Mouse (Mus musculus) cerebellum, adult 9-10 months (tissue): ENCODE results near the gene Rxra.
A peak's percentile ranks its signal among the peaks of the same experiment; 100 is the strongest.

Experiments
- DNase-seq: peaks from one replicate; pipeline ENCODE4 v3.0.0; 2022

Gene Rxra

DNA sequence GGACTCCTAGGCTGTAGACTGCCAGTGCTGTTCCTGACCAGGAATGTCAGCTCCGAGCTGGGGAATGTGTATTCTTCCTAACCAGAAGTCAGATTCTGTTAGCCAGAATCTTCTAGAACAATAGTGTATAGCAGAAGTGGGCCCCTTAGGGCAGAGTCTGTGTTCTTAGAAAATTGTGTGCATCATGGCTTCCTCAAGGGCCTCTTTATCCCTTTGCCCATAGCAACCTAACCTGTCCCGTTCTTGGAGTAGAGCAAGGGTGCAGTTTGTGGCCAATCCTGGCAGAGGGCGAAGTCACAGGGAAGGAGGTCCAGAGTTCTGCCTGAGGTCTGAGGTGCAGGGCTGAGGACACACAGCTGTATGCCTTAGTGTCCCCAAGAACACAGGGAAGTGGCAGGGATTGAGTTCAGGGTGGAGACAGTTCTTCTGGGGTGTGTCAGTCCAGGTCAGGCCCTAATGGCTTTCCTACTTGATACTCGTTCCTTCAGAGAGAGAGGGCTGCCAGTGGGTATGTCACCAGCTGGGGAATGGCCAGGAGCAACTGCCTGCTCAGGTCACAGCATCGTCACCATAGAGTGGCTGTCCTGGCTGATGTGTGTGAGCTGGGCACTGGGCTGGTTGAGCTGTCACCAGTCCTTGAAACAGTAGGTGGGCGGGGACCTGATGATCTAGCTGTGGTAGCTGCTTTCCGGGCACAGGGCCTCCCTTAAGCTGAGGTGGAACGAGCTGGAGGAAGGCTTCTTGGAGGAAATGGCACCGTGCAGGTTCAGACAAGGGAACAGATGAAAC lies 27.8 kb downstream of the Rxra start:
- DNase-seq, result no peak

DNA sequence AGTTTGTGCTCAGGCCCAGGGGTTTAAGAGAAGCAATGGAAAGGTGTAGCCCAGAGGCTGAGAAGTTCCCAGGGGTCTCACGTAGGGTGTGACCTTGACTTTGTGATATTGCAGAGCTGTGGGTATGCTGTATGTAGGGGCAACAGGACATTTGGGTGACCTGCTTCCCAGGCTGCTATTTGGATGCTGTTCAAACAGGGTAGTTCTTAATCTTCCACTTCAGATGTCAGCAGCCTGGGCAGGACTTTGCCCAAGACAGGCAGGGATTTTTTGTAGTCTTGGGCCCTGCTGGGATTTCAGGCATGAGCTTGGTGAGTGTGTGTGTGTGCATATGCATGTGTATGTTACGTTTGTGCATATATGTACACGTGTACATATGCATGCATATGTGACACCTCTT lies 28.4 kb downstream of the Rxra start:
- DNase-seq, result no peak

DNA sequence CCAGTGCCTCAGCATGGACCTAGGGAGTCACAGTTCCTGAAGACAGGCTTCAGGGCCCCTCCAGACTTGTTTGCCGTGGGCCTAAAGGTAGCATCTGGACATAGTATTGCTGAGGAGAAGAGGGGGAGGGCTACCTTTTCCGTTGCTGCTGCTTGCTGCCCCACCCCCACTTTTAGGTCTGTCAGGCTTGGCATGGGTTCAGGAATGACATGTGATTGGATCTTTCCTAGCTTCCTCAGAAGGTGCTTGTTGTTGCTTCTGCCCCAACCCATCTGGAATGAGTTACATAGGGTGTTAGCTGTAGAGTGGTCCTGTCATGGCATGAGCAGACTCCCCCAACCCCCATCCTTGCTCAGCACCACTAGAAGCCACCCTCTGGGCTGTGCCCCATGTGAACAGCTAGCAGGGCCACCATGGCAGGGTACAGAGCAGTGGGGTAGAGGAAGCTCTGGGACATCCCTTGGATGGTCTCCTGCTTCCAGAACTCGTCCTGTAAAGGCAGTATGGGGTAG lies 34.7 kb downstream of the Rxra start:
- no peak for DNase-seq

DNA sequence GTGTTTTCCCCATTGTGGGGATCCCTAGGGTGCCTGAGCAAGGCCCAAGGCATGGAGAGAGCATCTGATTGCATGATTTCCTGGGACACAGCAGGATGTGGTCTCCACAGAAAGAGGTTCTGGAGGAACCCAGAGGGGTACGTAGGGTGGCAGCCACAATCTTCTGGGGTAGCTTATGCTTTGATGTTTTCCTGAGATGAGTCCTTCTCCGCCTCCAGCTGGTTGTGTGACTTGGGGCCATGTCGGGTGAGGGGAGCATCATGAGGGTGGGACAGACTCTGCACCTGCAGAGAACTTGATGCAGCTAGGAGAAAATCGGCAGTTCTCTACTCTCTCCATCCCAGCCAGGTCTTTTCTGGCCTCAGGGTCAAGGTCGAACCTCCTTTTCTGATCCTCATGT lies 36.4 kb downstream of the Rxra start:
- DNase-seq, result no peak

DNA sequence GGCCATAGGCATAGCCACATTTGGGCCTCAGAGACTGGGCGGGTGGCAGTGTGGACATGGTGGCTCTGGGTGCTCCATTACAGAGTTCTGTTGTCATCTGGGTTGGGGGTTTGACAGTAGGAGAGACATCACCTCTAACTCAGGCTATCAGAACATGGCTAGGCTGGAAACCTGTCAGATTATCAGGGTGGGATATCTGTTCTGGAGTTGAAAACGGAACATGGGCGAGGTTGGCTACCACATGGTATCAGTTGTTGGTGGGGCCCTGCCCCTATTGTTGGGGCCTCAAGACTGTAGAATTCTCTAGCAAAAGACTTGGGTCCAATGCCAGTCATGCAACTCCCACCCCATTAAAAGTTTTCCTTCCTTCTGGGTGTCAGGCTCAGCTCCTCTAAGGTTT lies 37.1 kb downstream of the Rxra start:
- no peak for DNase-seq

DNA sequence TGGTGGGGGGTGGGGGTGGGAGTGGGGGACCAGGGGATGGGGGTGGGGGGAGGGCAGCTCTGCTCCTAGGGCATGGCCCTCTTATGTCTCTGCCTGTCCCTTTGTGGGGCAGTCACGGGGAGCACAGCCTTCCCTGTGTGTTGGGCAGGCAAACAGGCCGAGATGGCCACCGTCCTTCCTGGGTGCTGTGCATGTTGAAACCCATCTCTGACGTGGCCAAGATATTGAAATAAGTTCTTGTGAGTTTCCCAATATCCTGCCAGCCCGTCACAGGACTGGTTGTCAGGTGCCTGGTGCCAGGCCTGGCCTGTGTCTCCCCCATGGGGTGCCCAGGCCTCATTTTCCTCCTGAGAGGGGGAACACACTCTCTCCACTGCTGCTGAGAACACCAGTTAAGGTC lies 37.9 kb downstream of the Rxra start:
- no peak for DNase-seq

DNA sequence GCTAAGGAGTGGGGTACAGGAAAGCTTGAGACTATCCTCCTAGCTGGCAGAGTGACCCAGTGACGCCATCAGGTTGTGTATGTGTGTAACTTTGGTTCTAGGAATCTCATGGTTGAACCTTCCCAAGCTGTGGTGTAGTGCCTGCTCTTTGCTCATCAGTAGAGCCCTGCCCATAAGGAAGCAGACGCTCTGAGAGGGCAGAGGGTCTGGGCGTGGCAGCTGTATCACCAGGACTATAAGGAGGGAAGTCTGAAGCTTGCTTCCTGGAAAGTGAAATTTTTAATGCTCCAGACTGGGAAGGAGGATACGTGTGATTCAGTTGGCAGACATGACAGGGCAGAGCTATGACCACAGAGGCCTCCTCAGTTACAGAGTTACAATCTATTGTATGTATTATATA lies 39.0 kb downstream of the Rxra start:
- no peak for DNase-seq

DNA sequence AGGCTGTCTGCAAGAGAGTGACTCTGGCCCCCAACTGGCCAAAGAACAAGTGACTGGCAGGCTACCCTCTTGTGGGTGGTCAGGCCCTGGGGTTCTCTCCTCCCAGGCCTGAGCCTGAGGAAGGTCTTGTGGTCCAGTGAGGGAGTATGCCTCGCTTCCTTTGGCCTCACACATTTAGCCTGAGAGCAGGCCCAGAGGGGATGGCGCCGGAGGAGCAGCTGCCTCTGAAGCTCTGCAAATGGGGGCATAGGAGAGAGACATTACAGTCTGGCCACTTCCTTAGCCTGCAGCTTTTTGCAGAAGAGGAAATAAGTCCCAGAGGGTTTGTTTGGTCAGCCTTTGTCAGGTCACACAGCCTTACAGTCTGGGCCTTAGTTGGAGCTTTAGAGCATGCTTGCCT lies 40.1 kb downstream of the Rxra start:
- DNase-seq, result no peak

DNA sequence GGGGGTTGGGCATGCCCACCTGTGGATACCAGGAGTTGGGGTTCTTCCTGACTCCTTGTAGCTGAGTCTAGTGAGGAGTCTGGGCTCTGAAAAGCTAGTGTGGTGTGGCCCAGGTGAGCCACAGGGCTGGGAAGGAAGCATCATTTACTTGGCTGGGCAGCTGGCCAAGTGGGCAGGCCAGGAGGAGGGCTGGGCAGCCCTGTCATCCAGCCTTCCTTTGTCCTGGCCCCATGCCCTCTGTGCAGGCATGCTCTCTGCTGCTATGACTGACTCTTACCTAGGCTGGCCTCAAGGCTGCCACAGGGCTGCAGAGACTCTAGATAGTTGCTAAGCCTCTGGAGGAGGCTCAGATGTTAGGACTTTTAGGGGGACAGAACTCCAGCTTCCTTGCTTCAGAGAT lies 42.0 kb downstream of the Rxra start:
- peak; percentile 31 for DNase-seq

DNA sequence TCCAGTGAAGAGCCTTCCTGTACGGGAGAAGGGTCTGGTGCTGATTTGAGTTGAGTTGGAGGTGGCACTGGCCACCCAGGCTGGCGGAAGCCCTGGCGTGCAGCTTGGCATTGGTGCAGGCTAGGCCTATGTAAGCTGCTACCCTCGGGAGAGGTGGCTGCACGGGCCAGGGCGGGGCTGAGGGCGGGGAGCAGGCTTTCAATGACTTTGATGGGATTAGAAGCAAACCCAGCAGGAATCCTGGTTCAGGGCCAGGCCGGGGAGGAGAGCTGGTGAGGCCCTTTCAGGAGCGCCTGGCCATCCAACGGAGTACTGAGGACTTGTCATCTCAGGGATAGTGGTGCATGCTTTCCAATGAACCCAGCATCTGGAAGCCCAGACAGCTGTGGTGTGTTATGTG lies 43.4 kb downstream of the Rxra start:
- no peak for DNase-seq

DNA sequence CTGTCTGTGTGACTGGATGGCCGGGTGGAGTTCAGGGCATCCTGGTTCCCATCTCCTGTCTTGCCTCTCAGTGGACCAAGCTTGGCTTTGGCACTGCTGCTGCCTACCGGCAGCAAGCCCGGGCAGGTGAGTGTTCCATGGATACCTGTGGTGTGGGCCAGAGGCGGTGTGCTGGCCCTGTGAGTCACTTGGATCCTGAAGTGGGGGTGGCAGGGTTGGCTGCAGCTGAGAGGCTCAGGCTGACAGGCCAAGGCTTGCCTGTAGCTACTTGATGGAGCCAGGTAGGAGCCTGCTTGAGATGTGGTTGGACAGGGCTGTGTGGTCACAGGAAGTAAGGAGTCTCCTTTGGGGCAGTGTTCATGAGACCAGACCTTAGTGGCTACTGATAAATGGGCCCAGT lies 45.4 kb downstream of the Rxra start:
- no peak for DNase-seq

DNA sequence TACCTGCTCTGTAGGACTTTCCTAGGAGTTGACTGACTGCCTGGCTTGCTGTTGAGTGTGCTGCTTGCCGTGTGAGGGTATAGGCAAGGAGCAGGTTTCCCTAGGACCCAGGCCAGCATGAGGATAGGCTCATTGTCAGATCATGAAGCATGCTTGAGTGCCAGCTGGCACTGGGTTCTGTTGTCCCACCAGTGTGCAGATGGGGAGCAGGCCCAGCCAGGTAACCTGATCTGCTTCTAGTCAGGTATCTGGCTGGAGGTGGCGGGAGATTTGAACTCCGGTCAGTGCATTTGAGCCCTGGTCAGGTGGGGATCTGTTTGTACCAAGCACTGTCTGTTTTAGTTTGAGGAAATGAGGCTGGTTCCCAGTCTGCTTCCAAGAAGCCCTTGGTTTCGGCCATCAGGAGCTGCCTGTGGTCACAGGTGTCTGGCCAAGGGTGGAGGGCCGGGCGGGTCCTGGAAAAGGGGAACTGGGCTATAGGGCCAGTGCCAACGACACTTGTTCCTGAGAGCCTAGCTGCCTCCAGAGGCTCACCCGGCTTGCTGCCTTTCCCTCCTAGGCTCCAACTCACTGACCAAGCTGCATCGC lies 48.6 kb downstream of the Rxra start:
- DNase-seq, result no peak

DNA sequence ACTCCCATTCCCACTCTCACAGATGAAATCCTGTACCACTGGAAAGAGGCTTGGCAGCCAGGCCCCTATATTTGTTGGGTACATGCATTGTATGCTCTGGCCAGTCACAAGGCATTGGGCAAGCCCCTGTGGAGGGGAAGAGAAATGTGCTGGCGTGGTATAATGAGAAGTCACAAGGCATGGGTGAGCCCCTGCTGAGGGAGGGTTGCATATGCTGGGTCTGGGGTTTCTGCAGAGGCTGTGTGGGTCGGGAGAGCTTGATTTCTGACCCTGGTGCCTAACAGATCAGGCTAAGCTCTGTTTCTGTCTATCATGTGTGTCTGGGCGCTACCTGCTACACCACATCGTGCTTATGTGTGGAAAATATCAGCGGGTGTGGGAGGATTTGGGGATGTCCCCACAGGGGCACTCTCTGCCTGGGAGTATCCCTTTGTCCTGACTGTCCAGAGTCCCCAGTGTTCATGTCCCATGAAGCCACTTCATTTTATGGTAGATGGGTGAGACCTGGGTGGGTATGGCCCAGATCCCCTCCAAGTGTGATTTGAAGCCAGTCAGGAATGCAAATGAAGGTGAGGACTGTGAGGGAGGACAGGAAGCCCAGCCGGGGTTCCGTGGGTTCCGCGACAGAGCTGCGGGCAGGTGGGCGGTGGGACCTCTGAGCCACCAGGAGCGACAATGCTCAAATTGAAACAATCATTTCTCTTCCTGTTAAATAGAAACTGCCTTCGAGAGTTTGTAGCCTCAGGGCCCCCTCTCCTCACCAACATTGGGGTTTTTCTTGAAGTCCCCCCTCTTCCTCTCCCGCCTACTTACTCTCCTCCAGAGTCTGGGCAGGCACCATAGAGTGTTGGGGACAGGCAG lies 52.0 kb downstream of the Rxra start:
- DNase-seq, result no peak

DNA sequence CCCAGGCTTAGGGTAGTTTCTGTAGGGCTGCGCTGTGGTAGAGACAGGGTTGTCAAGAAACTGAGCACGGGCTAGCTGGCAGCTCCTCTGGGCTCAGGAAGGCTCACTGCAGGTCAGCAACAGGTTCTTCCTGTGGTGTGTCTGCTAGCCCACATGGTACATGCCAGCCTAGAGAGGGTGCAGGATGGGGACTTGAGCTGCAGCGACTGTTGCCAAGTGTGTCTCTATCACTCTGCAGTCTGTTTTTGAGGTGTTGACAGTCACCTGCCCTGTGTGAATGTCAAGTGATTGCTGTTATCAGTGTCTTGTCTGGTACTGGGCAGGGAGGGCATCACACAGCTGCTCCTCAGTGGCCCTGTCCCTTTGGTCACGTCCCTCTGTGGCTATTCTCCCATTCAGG lies 52.8 kb downstream of the Rxra start:
- DNase-seq, result no peak

DNA sequence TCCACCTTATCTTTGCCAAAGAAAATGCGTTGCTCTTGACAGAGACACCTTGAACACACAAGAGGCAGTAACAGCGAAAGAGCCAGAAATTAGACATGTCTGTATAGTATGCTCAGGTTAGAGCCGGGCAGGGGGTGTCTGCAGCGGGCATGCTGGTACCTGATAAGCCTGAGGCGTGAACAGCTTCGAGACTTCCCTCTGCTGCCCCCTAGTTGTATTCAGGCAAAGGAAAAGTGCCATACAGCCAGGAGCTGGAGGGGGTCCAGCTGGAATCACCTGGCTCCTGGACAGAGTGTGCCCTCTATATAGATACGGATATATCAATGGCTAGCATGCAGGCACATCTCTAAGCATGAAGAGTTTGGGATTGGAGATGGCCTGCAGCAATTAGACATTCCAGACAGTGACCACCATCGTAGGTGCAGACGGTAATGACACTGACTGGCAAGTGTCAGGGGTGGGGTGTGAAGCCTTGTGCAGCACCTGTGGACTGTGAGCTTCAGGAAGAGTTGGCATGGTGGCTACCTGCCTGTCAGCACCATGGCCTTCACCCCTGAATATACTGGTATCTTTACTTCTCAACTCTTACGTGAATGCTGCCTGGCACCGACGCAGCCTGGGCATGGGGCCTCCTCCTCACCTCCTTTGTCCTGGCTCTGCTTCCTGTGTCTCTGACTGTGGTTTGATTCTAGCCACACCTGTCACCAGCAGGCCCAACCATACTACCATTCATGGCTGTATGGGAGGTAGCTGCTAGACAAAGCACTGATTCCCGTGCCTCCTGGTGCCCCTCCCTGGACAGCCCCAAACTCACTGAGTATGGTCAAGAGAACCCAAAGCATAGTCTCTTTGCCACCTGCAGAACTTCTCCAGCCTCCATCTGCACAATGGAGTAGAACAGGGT lies 54.0 kb downstream of the Rxra start:
- peak; percentile 76 for DNase-seq

DNA sequence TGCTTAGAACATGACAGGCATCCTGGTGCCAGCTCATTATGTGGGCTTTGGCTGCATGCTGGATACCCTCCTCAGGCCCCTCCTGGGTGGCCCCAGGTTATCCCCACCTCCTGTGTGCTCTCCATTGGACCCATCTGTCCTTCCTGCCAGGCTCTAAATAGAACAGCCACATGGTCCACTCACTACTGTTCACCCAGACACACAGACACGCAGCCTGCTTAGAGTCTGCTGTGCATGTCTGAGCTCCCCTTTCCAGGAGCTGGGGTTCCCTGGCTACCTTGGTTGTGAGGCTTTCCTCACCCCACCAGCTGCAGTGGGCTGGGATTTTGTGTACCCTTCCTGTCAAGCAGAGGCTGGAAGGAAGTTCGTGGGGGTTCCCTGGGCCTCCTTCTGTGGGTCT lies 56.8 kb downstream of the Rxra start:
- no peak for DNase-seq

DNA sequence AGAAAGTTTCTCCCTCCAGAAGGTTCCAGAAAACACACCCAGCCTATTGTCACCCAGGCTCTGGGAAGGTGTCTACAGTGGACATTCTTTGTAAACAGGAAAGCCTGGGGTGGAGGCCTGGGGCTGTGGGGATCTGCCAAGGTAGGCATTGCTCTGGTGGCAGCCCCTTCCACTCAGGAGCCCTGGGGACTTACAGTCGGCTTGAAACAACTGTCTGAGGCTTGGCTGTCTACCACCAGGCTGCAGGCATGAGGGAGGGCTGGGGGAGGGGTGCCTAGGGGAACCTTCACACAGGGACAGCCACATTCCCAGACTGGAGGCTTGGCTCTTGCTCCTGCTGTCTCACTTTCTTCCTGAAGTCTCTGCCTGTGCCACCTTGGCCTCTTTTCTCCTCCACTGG lies 58.1 kb downstream of the Rxra start:
- DNase-seq, result no peak

DNA sequence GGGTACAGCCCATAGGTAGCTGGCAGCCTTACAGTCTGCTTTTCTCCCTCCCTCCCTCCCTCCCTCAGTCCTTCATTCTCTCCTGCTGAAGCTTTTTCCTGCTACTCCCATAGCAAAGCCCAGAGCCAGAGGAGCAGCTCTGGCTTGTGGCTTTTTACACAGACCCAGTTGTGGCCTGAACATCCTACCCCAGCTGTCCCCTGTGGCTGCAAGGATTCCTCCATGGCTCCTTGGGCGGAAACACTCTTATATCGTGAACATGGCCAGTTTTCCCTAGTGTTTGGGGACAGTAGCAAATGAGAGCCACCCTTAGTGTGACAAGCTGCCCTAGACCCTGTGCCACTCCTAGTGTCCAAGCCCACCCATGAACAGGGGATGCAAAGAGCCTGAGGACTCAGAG lies 58.6 kb downstream of the Rxra start:
- no peak for DNase-seq

DNA sequence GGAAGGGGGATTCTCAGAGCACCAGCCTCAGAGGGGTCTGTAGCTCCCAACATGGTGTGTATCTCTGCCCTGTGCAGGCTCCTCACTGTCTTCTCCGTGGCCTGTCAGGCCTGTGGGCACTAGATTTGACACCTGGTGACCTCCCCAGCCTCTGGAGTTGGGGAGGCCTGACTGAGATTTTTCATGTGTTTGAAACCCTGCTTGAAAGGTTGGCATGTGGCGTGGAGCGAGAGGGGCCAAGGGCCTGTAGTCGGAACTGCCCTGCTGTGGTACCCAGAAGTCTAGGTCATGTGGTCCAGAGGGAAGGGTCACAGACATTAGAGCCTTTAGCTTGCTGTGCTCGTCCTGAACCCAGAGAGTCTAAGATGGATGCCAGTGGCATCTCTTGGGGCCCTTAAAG lies 60.6 kb downstream of the Rxra start:
- no peak for DNase-seq

DNA sequence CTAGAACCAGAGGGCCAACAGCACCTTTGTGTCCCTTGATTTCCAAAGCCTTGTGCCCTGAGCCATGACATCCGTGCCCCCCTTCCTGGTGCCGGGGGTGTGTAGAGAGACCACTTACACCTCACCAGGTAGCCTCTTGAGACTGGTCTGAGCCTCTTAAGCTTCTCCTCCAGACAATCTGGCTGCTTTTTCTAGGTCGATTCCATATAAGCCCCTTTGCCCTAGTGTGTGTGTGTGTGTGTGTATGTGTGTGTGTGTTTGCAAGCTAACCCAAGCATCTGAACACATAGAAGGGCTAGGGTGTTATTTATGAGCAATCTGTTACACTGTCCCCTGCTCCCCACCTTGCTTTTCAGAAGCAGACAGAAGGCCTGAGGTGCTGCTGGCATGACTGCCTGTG lies 62.2 kb downstream of the Rxra start:
- no peak for DNase-seq

DNA sequence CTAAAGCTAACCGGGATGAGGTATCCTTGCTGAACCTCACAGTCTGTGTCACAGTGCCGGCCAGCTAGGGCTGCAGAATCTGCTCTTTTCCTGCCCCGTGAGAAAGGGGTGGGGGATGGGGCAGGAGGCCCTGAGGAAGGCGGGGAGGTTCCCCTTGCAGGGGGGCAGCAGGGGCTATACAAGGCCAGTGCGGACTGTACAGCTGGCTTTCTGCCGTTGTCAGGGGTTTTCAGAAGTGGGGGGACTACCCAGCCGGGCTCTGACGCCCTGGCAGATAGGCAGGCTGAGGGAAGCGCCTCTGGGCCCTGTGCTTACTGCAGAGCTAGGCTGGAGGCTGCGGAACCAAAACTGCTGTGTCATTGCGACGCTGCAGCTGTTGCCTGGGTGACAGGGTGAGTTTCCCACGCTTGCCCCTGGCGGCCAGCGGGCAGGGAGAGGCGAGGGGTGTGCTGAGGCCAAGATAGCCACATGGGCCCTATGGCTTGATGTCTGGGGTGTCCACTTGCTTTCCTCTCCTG lies 63.9 kb downstream of the Rxra start:
- DNase-seq, result peak; percentile 37

DNA sequence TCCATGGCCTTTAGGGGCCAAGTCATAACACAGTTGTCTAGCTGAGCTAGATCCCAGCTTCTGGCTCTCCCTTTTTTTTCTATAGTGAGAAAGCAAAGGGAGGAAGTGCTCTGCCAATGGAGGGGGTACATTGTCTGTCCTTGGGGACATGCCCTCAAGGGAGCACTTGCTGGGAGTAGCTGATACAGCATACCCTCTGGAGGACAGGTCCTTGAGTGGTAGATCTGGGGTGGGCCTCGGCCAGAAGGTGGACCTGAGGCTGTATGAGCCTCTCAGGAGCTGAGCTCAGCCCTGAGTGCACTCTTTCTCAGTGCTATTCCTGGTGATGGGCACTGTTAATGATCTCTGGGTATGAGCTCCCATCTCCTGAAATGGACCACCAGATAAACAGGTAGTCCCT lies 66.9 kb downstream of the Rxra start:
- no peak for DNase-seq
